Mouse (Mus musculus): ENCODE data around the gene Relb. TPM values are rescaled to one million over a fixed set of nuclear protein-coding genes. Genes with fewer than 3 reads are reported as not detected.

The Relb gene
- 25.7 TPM for polyA plus RNA-seq (2012; fragmentation: generic; extraction: Trizol)

DNA sequence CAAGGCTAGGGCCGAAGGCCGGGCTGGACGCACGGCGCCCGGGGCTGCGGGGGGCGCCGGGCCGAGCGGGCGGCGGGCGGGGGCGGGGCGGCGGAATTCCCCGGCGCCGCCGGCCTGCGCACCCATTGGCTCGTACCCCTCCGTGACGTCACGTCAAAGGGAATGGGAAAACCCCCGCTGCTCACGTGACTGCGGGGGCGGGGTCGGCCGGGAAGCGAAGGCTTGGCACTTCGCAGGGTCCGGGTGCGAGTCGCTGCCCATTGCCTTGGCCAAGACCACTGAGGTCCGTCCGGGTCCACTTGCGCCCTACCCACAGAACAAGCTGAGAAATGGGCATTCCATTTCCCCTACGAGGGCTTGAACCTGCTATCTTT, at the start of gene Relb:
Relb (minus strand) TSS at position 78 of the 374 bp plus-strand sequence.
- TF ChIP-seq MYOD1 (IDR thresholded peaks at IDR 0.05; ENCODE audit: control insufficient read depth in 1 of 3, insufficient read length in 2 of 3, low read depth in 2 of 3) (peak in 1 of 3 experiments; percentile 32), MYOG (IDR thresholded peaks at IDR 0.05; ENCODE audit: control insufficient read depth in 1 of 3, insufficient read depth in 1 of 3, insufficient read length in 2 of 3, low read depth in 2 of 3) (no peak), MAX (IDR thresholded peaks at IDR 0.05; ENCODE audit: low read depth) (no peak), E2F4 (IDR thresholded peaks at IDR 0.05; ENCODE audit: insufficient read depth) (no peak), SRF (IDR thresholded peaks at IDR 0.05; ENCODE audit: control insufficient read depth, insufficient read length, low read depth) (no peak), POLR2AphosphoS2 (IDR thresholded peaks at IDR 0.05; ENCODE audit: insufficient read length, low read depth) (peak; percentile 70), CEBPB (IDR thresholded peaks at IDR 0.05; ENCODE audit: insufficient read depth, poor library complexity, severe bottlenecking) (no peak), TCF3 (IDR thresholded peaks at IDR 0.05; ENCODE audit: insufficient read length, low read depth) (no peak), USF1 (IDR thresholded peaks at IDR 0.05; ENCODE audit: low read depth) (peak; percentile 91), TCF12 (IDR thresholded peaks at IDR 0.05; ENCODE audit: insufficient read depth, poor library complexity, severe bottlenecking) (no peak), REST (IDR thresholded peaks at IDR 0.05; ENCODE audit: insufficient read depth, insufficient read length) (no peak), POLR2A (IDR thresholded peaks at IDR 0.05; ENCODE audit: insufficient read length, low read depth) (peak; percentile 77)
- H3K27me3 ChIP-seq (ENCODE audit: control insufficient read depth, insufficient read depth, insufficient read length), result no peaks in the 10 kb centered on the region
- H3K4me2 ChIP-seq (ENCODE audit: low read depth), result peak within 1 kb of the TSS; percentile 76
- H3K79me2 ChIP-seq (ENCODE audit: control insufficient read depth, insufficient read depth), result no peaks in the 10 kb centered on the region
- peak within 1 kb of the TSS; percentile 42 for H3K4me3 ChIP-seq
- no peaks in the 10 kb centered on the region for H3K36me3 ChIP-seq (ENCODE audit: control insufficient read depth, insufficient read depth)
- peak within 1 kb of the TSS; percentile 70 for H3ac ChIP-seq (ENCODE audit: control insufficient read depth, insufficient read length)

DNA sequence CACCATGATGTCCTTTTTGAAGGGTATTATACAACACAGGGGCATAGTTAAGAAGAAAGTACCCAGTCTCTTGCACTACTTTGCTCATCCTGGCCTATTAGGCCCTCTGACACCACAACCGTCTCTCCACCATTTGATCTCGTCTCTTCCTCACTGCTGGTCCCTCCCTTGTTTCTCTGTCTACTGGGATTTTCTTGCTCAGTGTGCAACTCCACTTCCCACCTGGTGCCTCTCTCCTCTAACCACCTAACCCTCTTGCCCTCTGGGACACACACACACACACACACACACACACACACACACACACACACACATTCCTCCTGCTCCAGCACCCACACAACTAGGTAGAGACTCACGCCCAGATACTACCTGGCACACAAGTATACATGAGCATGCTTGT, 49.7 kb upstream of the Relb start:
- no peak overlapping the region for H3ac ChIP-seq (ENCODE audit: control insufficient read depth, insufficient read length)
- TF ChIP-seq MAX (IDR thresholded peaks at IDR 0.05; ENCODE audit: low read depth) (no peak), POLR2AphosphoS2 (IDR thresholded peaks at IDR 0.05; ENCODE audit: insufficient read length, low read depth) (no peak), TCF12 (IDR thresholded peaks at IDR 0.05; ENCODE audit: insufficient read depth, poor library complexity, severe bottlenecking) (no peak), TCF3 (IDR thresholded peaks at IDR 0.05; ENCODE audit: insufficient read length, low read depth) (no peak)
- H3K4me2 ChIP-seq (ENCODE audit: low read depth), result no peak overlapping the region

DNA sequence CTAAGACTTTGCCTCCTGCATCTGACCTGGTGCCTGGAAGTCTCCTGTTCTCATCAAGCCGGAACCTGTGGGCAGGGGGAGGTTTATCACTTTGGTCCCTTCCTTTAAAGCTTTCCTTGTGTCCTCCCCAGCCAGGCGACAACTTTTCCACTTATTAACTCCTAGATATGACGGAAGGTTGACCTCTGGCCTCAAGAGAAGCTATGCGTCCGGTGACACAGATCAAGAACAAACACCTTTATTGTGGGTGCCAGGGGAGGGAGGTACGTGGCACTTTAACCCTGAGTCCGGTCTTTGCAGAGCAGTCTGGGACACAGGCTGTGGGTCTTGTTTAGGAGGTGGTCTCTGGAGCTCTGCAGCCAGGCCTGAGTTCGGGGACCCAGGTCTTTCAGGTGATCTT, 48.6 kb upstream of the Relb start, which contains the start of gene Apoc2:
Apoc2 (minus strand) TSS at position 70 of the 400 bp plus-strand sequence.
- H3K27me3 ChIP-seq (ENCODE audit: control insufficient read depth, insufficient read depth, insufficient read length), result peaks cover 30% of the 10 kb centered on the region
- H3K4me3 ChIP-seq, result no peak within 1 kb of the TSS
- H3ac ChIP-seq (ENCODE audit: control insufficient read depth, insufficient read length), result no peak within 1 kb of the TSS
- TF ChIP-seq USF1 (IDR thresholded peaks at IDR 0.05; ENCODE audit: low read depth), result no peak
- no peak for TF ChIP-seq MAX (IDR thresholded peaks at IDR 0.05; ENCODE audit: low read depth)
- TF ChIP-seq REST (IDR thresholded peaks at IDR 0.05; ENCODE audit: insufficient read depth, insufficient read length), result no peak
- no peak for TF ChIP-seq SRF (IDR thresholded peaks at IDR 0.05; ENCODE audit: control insufficient read depth, insufficient read length, low read depth)
- no peak for TF ChIP-seq TCF12 (IDR thresholded peaks at IDR 0.05; ENCODE audit: insufficient read depth, poor library complexity, severe bottlenecking)
- TF ChIP-seq E2F4 (IDR thresholded peaks at IDR 0.05; ENCODE audit: insufficient read depth), result no peak
- TF ChIP-seq POLR2AphosphoS2 (IDR thresholded peaks at IDR 0.05; ENCODE audit: insufficient read length, low read depth), result no peak
- no peak for TF ChIP-seq MYOG (IDR thresholded peaks at IDR 0.05; ENCODE audit: control insufficient read depth in 1 of 3, insufficient read depth in 1 of 3, insufficient read length in 2 of 3, low read depth in 2 of 3)
- no peak for TF ChIP-seq TCF3 (IDR thresholded peaks at IDR 0.05; ENCODE audit: insufficient read length, low read depth)
- TF ChIP-seq CEBPB (IDR thresholded peaks at IDR 0.05; ENCODE audit: insufficient read depth, poor library complexity, severe bottlenecking), result no peak
- TF ChIP-seq POLR2A (IDR thresholded peaks at IDR 0.05; ENCODE audit: insufficient read length, low read depth), result no peak
- TF ChIP-seq MYOD1 (IDR thresholded peaks at IDR 0.05; ENCODE audit: control insufficient read depth in 1 of 3, insufficient read length in 2 of 3, low read depth in 2 of 3), result no peak
- no peak within 1 kb of the TSS for H3K4me2 ChIP-seq (ENCODE audit: low read depth)
- no peaks in the 10 kb centered on the region for H3K36me3 ChIP-seq (ENCODE audit: control insufficient read depth, insufficient read depth)
- H3K79me2 ChIP-seq (ENCODE audit: control insufficient read depth, insufficient read depth), result no peaks in the 10 kb centered on the region

More for the DNA sequence above, 49.7 kb upstream of the Relb start:
- no peaks in the 10 kb centered on the region for H3K36me3 ChIP-seq (ENCODE audit: control insufficient read depth, insufficient read depth)
- H3K27me3 ChIP-seq (ENCODE audit: control insufficient read depth, insufficient read depth, insufficient read length), result peaks cover 25% of the 10 kb centered on the region
- H3K4me3 ChIP-seq, result no peak overlapping the region
- no peaks in the 10 kb centered on the region for H3K79me2 ChIP-seq (ENCODE audit: control insufficient read depth, insufficient read depth)

DNA sequence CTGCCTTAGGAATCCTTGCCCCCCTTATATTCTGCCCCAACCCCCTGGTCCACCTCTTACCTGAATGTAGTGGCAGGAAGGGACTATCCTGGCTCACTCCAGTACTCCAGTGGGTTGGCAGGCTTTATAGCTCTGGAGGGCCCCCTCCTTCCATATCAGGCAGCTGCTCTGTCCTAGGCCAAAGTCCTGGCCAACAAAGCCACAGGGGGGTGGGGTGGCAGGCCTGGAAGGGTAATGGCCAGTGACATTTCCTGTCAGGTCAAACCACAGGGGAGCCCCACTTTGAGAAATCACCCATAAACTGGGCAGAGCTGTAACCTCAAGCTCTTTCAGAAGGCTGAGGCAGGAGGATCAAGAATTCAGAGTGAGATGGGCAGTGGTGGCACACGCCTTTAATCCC, 47.4 kb upstream of the Relb start:
- H3K79me2 ChIP-seq (ENCODE audit: control insufficient read depth, insufficient read depth), result no peaks in the 10 kb centered on the region
- H3K4me3 ChIP-seq, result no peak overlapping the region
- H3K27me3 ChIP-seq (ENCODE audit: control insufficient read depth, insufficient read depth, insufficient read length), result peaks cover 30% of the 10 kb centered on the region
- no peaks in the 10 kb centered on the region for H3K36me3 ChIP-seq (ENCODE audit: control insufficient read depth, insufficient read depth)
- no peak for TF ChIP-seq CEBPB (IDR thresholded peaks at IDR 0.05; ENCODE audit: insufficient read depth, poor library complexity, severe bottlenecking)
- TF ChIP-seq MYOG (IDR thresholded peaks at IDR 0.05; ENCODE audit: control insufficient read depth in 1 of 3, insufficient read depth in 1 of 3, insufficient read length in 2 of 3, low read depth in 2 of 3), result peak in 1 of 3 experiments; percentile 55
- no peak overlapping the region for H3ac ChIP-seq (ENCODE audit: control insufficient read depth, insufficient read length)
- H3K4me2 ChIP-seq (ENCODE audit: low read depth), result no peak overlapping the region

DNA sequence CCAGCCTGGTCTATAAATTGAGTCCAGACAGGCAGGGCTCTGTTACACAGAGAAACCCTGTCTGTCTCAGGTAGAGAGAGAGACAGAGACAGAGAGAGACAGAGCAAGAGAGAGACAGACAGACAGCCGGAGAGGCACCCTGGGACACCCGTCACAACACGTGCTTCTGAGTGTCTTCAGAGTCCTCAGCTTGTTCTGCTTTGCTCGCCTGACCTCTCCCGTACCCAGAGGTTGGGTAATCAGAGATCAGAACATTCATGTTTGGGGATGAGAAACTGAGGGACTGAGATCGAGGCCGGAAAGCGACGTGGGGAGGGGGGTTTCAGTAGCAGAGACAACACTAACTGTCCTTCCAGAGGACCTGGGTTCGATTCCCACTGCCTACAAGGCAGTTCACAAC, 46.6 kb upstream of the Relb start:
- Histone ChIP-seq H3K4me3 (no peak overlapping the region), H3ac (ENCODE audit: control insufficient read depth, insufficient read length) (no peak overlapping the region)
- TF ChIP-seq POLR2AphosphoS2 (IDR thresholded peaks at IDR 0.05; ENCODE audit: insufficient read length, low read depth) (no peak), TCF12 (IDR thresholded peaks at IDR 0.05; ENCODE audit: insufficient read depth, poor library complexity, severe bottlenecking) (no peak), CEBPB (IDR thresholded peaks at IDR 0.05; ENCODE audit: insufficient read depth, poor library complexity, severe bottlenecking) (no peak)

More for the DNA sequence above, 46.6 kb upstream of the Relb start:
- no peak overlapping the region for H3K4me2 ChIP-seq (ENCODE audit: low read depth)
- H3K27me3 ChIP-seq (ENCODE audit: control insufficient read depth, insufficient read depth, insufficient read length), result peaks cover 22% of the 10 kb centered on the region
- H3K79me2 ChIP-seq (ENCODE audit: control insufficient read depth, insufficient read depth), result no peaks in the 10 kb centered on the region
- H3K36me3 ChIP-seq (ENCODE audit: control insufficient read depth, insufficient read depth), result no peaks in the 10 kb centered on the region

Measured in myocyte (in vitro differentiated cells).